Mouse (Mus musculus): ENCODE results near the gene Gsto1. TPM values are rescaled to one million over a fixed set of nuclear protein-coding genes. Genes with fewer than 3 reads are reported as not detected.
A peak's percentile ranks its signal among the peaks of the same experiment; 100 is the strongest.

Gene Gsto1
- polyA plus RNA-seq, 1 experiment, result 340 TPM

GRCm38 (mm10) chr19:47902316-47903201 lies 47.8 kb downstream of the Gsto1 start:
- peak overlapping the region; percentile 4; the same call in 1 of the 2 replicates for H3K27ac ChIP-seq (ENCODE audit: insufficient read depth, low read length)
- peaks cover 26% of the 10 kb centered on the region for H3K4me1 ChIP-seq (ENCODE audit: control insufficient read depth, insufficient read depth, low read length)
- no peak overlapping the region for H3K4me3 ChIP-seq (ENCODE audit: insufficient read depth, low read length)
- TF ChIP-seq POLR2A (IDR thresholded peaks at IDR 0.05; ENCODE audit: low read depth, low read length) (no peak), CTCF (IDR thresholded peaks at IDR 0.05; ENCODE audit: borderline replicate concordance, insufficient read depth, low read length) (no peak)

- TF ChIP-seq CTCF (IDR thresholded peaks at IDR 0.05; ENCODE audit: borderline replicate concordance, insufficient read depth, low read length) (no peak), POLR2A (IDR thresholded peaks at IDR 0.05; ENCODE audit: low read depth, low read length) (no peak)
- H3K4me3 ChIP-seq (ENCODE audit: insufficient read depth, low read length), result no peak overlapping the region
- H3K27ac ChIP-seq (ENCODE audit: insufficient read depth, low read length), result no peak overlapping the region
- H3K4me1 ChIP-seq (ENCODE audit: control insufficient read depth, insufficient read depth, low read length), result peaks cover 26% of the 10 kb centered on the region
These were observed 48.9 kb downstream of the Gsto1 start for GRCm38 (mm10) chr19:47903679-47904078.

- no peak overlapping the region for H3K4me3 ChIP-seq (ENCODE audit: insufficient read depth, low read length)
- H3K27ac ChIP-seq (ENCODE audit: insufficient read depth, low read length), result no peak overlapping the region
- peaks cover 32% of the 10 kb centered on the region for H3K4me1 ChIP-seq (ENCODE audit: control insufficient read depth, insufficient read depth, low read length)
- TF ChIP-seq POLR2A (IDR thresholded peaks at IDR 0.05; ENCODE audit: low read depth, low read length) (no peak), CTCF (IDR thresholded peaks at IDR 0.05; ENCODE audit: borderline replicate concordance, insufficient read depth, low read length) (no peak)
These were observed 50.3 kb downstream of the Gsto1 start for GRCm38 (mm10) chr19:47905081-47905480.

GRCm38 (mm10) chr19:47905603-47906002 lies 50.8 kb downstream of the Gsto1 start:
- Histone ChIP-seq H3K4me3 (ENCODE audit: insufficient read depth, low read length) (no peak overlapping the region), H3K4me1 (ENCODE audit: control insufficient read depth, insufficient read depth, low read length) (peaks cover 37% of the 10 kb centered on the region), H3K27ac (ENCODE audit: insufficient read depth, low read length) (no peak overlapping the region)
- TF ChIP-seq CTCF (IDR thresholded peaks at IDR 0.05; ENCODE audit: borderline replicate concordance, insufficient read depth, low read length), result no peak
- TF ChIP-seq POLR2A (IDR thresholded peaks at IDR 0.05; ENCODE audit: low read depth, low read length), result no peak

- no peak overlapping the region for H3K4me3 ChIP-seq (ENCODE audit: insufficient read depth, low read length)
- H3K27ac ChIP-seq (ENCODE audit: insufficient read depth, low read length), result no peak overlapping the region
- TF ChIP-seq CTCF (IDR thresholded peaks at IDR 0.05; ENCODE audit: borderline replicate concordance, insufficient read depth, low read length) (no peak), POLR2A (IDR thresholded peaks at IDR 0.05; ENCODE audit: low read depth, low read length) (no peak)
- peaks cover 22% of the 10 kb centered on the region for H3K4me1 ChIP-seq (ENCODE audit: control insufficient read depth, insufficient read depth, low read length)
These were observed 52.8 kb downstream of the Gsto1 start for GRCm38 (mm10) chr19:47907596-47907995.

GRCm38 (mm10) chr19:47908961-47909371 lies 54.2 kb downstream of the Gsto1 start:
- H3K4me3 ChIP-seq (ENCODE audit: insufficient read depth, low read length), result no peak overlapping the region
- H3K4me1 ChIP-seq (ENCODE audit: control insufficient read depth, insufficient read depth, low read length), result peaks cover 13% of the 10 kb centered on the region
- TF ChIP-seq POLR2A (IDR thresholded peaks at IDR 0.05; ENCODE audit: low read depth, low read length) (no peak), CTCF (IDR thresholded peaks at IDR 0.05; ENCODE audit: borderline replicate concordance, insufficient read depth, low read length) (no peak)
- H3K27ac ChIP-seq (ENCODE audit: insufficient read depth, low read length), result no peak overlapping the region

GRCm38 (mm10) chr19:47909387-47910116 lies 54.8 kb downstream of the Gsto1 start:
- TF ChIP-seq CTCF (IDR thresholded peaks at IDR 0.05; ENCODE audit: borderline replicate concordance, insufficient read depth, low read length) (no peak), POLR2A (IDR thresholded peaks at IDR 0.05; ENCODE audit: low read depth, low read length) (no peak)
- Histone ChIP-seq H3K27ac (ENCODE audit: insufficient read depth, low read length) (no peak overlapping the region), H3K4me3 (ENCODE audit: insufficient read depth, low read length) (no peak overlapping the region), H3K4me1 (ENCODE audit: control insufficient read depth, insufficient read depth, low read length) (peaks cover 13% of the 10 kb centered on the region)

- Histone ChIP-seq H3K27ac (ENCODE audit: insufficient read depth, low read length) (no peak overlapping the region), H3K4me1 (ENCODE audit: control insufficient read depth, insufficient read depth, low read length) (peaks cover 13% of the 10 kb centered on the region), H3K4me3 (ENCODE audit: insufficient read depth, low read length) (no peak overlapping the region)
- TF ChIP-seq POLR2A (IDR thresholded peaks at IDR 0.05; ENCODE audit: low read depth, low read length) (no peak), CTCF (IDR thresholded peaks at IDR 0.05; ENCODE audit: borderline replicate concordance, insufficient read depth, low read length) (no peak)
These were observed 55.4 kb downstream of the Gsto1 start for GRCm38 (mm10) chr19:47910117-47910618.

GRCm38 (mm10) chr19:47910751-47911150 lies 56.0 kb downstream of the Gsto1 start:
- no peak for TF ChIP-seq CTCF (IDR thresholded peaks at IDR 0.05; ENCODE audit: borderline replicate concordance, insufficient read depth, low read length)
- no peak for TF ChIP-seq POLR2A (IDR thresholded peaks at IDR 0.05; ENCODE audit: low read depth, low read length)
- H3K4me3 ChIP-seq (ENCODE audit: insufficient read depth, low read length), result no peak overlapping the region
- H3K27ac ChIP-seq (ENCODE audit: insufficient read depth, low read length), result no peak overlapping the region
- H3K4me1 ChIP-seq (ENCODE audit: control insufficient read depth, insufficient read depth, low read length), result peaks cover 15% of the 10 kb centered on the region
